In the genomic region with DNA sequence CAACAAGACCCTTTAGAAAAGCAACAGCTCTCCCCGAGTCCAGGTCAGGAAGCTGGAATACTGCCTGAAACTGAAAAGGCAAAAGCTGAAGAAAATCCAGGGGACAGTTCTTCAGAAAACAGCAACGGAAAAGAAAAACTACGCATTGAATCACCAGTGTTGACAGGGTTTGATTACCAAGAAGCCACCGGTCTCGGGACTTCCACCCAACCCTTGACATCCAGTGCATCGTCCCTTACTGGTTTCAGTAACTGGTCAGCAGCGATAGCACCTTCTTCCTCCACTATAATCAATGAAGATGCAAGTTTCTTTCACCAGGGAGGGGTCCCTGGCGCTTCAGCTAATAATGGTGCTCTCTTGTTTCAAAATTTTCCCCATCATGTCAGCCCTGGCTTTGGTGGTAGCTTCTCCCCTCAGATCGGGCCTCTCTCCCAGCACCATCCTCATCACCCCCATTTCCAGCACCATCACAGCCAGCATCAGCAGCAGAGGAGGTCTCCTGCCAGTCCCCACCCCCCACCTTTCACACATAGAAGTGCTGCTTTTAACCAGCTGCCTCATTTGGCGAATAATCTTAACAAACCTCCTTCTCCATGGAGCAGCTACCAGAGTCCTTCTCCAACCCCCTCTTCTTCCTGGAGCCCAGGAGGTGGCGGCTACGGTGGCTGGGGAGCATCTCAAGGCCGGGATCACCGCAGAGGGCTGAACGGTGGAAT, we compare ENCODE assay signal across 8 mouse cellular contexts. TPM values are rescaled to one million over a fixed set of nuclear protein-coding genes. Genes with fewer than 3 reads are reported as not detected.
A peak's percentile ranks its signal among the peaks of the same experiment; 100 is the strongest.
DNase-seq lines count a peak whose midpoint lies in the region; ATAC-seq and TF ChIP-seq lines count a peak whose summit lies in the region.

No protein-coding gene starts in this region.

- H3K36me3 ChIP-seq in neural tube, embryonic 11.5 days (ENCODE audit: control insufficient read depth, insufficient read depth, low read length): no peaks in the 10 kb centered on the region
- no peaks in the 10 kb centered on the region for H3K36me3 ChIP-seq in limb, embryonic 14.5 days (ENCODE audit: control insufficient read depth, insufficient read depth, low read length)
- no peaks in the 10 kb centered on the region for H3K36me3 ChIP-seq in neural tube, embryonic 15.5 days

- H3K9ac ChIP-seq in neural tube, embryonic 11.5 days (ENCODE audit: low read length): peak overlapping the region; percentile 44
- peak overlapping the region; percentile 46 for H3K9ac ChIP-seq in limb, embryonic 14.5 days (ENCODE audit: low read depth, low read length, severe bottlenecking)
- peak overlapping the region; percentile 48 for H3K9ac ChIP-seq in neural tube, embryonic 15.5 days (replicated peaks)

- H3K27ac ChIP-seq in neural tube, embryonic 11.5 days (ENCODE audit: low read depth, low read length): no peak overlapping the region
- H3K27ac ChIP-seq in limb, embryonic 14.5 days (replicated peaks; ENCODE audit: low read depth, low read length): no peak overlapping the region
- H3K27ac ChIP-seq in neural tube, embryonic 15.5 days (replicated peaks): peak overlapping the region; percentile 70

- no peak for TF ChIP-seq POLR2A in limb, embryonic 14.5 days (IDR thresholded peaks at IDR 0.05; ENCODE audit: borderline replicate concordance, extremely low read depth, insufficient read depth, insufficient read length)

- H3K9me3 ChIP-seq in neural tube, embryonic 11.5 days (ENCODE audit: control insufficient read depth, low read length): no peaks in the 10 kb centered on the region
- H3K9me3 ChIP-seq in limb, embryonic 14.5 days (ENCODE audit: control insufficient read depth, low read length): no peaks in the 10 kb centered on the region
- H3K9me3 ChIP-seq in neural tube, embryonic 15.5 days (replicated peaks): no peaks in the 10 kb centered on the region

- WGBS in neural tube, embryonic 11.5 days: 51% methylated on average over 15 of the region's 15 CpGs
- 58% methylated on average over 15 of the region's 15 CpGs for WGBS in limb, embryonic 14.5 days
- WGBS in neural tube, embryonic 15.5 days: 38% methylated on average over 15 of the region's 15 CpGs

- no peak for ATAC-seq in neural tube, embryonic 11.5 days (ENCODE audit: insufficient read depth, low FRiP score, low TSS enrichment)
- ATAC-seq in limb, embryonic 14.5 days (ENCODE audit: low FRiP score, low read depth): no peak
- ATAC-seq in neural tube, embryonic 15.5 days (ENCODE audit: low FRiP score): no peak
- ATAC-seq in granulocyte monocyte progenitor cell, adult 5-6 weeks (replicated peaks; ENCODE audit: poor library complexity, severe bottlenecking): no peak

- DNase-seq in neural tube, embryonic 11.5 days (ENCODE audit: low spot score): peak; percentile 23
- DNase-seq in neural tube, embryonic 10.5 days (ENCODE audit: extremely low spot score, low spot score): no peak
- peak; percentile 47 for DNase-seq in cerebellum, adult 8-10 months
- peak; percentile 49 to 57 for DNase-seq in frontal cortex, postnatal 36 days (ENCODE audit: low spot score in 2 of 2)
- DNase-seq in kidney, adult 11 months: peak; percentile 24
- DNase-seq in limb, embryonic 14.5 days (ENCODE audit: low spot score): no peak

- no peaks in the 10 kb centered on the region for H3K27me3 ChIP-seq in neural tube, embryonic 11.5 days (ENCODE audit: control insufficient read depth, insufficient read depth, low read length)
- no peaks in the 10 kb centered on the region for H3K27me3 ChIP-seq in limb, embryonic 14.5 days (ENCODE audit: control insufficient read depth, insufficient read depth, low read length)
- H3K27me3 ChIP-seq in neural tube, embryonic 15.5 days (replicated peaks): no peaks in the 10 kb centered on the region

- peak overlapping the region; percentile 53 for H3K4me2 ChIP-seq in neural tube, embryonic 11.5 days (ENCODE audit: low read depth)
- peak overlapping the region; percentile 47 for H3K4me2 ChIP-seq in limb, embryonic 14.5 days (replicated peaks; ENCODE audit: low read depth, low read length, severe bottlenecking)
- peak overlapping the region; percentile 77 for H3K4me2 ChIP-seq in neural tube, embryonic 15.5 days

- H3K4me3 ChIP-seq in neural tube, embryonic 11.5 days (ENCODE audit: low read depth, low read length): peak overlapping the region; percentile 41
- H3K4me3 ChIP-seq in limb, embryonic 14.5 days (replicated peaks; ENCODE audit: low read length): peak overlapping the region; percentile 23
- H3K4me3 ChIP-seq in neural tube, embryonic 15.5 days (replicated peaks): peak overlapping the region; percentile 51

- H3K4me1 ChIP-seq in neural tube, embryonic 11.5 days (ENCODE audit: control insufficient read depth, insufficient read depth, low read length): no peaks in the 10 kb centered on the region; the same call in 1 of the 2 replicates
- peaks cover 21% of the 10 kb centered on the region for H3K4me1 ChIP-seq in limb, embryonic 14.5 days (ENCODE audit: control insufficient read depth, insufficient read depth, low read length)
- H3K4me1 ChIP-seq in neural tube, embryonic 15.5 days: peaks cover 31% of the 10 kb centered on the region

RNA-seq across cellular contexts. Expression of a gene that starts 0.7 kb away (rescaled TPM):
- polyA plus RNA-seq in neural tube, embryonic 11.5 days (2014; fragmentation: Nextera tagmentation; extraction: Ambion mirVana): 17.1 and 20.3 TPM in 2 replicates
- 6.5 and 7.5 TPM in 2 replicates for polyA plus RNA-seq in limb, embryonic 14.5 days (2012; rRNA removed)
- 4.9 and 5.1 TPM in 2 replicates for polyA plus RNA-seq in limb, embryonic 14.5 days (2014; fragmentation: Nextera tagmentation; extraction: Ambion mirVana)
- 13.6 and 17.0 TPM in 2 replicates for polyA plus RNA-seq in neural tube, embryonic 15.5 days (2015; fragmentation: Nextera tagmentation; extraction: Ambion mirVana)
- 4.3 and 9.2 TPM in 2 replicates for total RNA-seq in granulocyte monocyte progenitor cell, adult 5-6 weeks (2014; fragmentation: Nextera tagmentation)
- total RNA-seq in granulocyte monocyte progenitor cell, adult 5-6 weeks (2017): 6.7 and 7.6 TPM in 2 replicates

Comparison
In these comparisons a context has a peak if more than half of its experiments do, and no peak if none do; other contexts are left out.
1. DNase-seq: peak in neural tube, embryonic 11.5 days (single experiment), cerebellum, adult 8-10 months (single experiment), frontal cortex, postnatal 36 days (2 of 2) and kidney, adult 11 months (single experiment); none in neural tube, embryonic 10.5 days (single experiment) and limb, embryonic 14.5 days (single experiment).
2. Peak in every context shown above with its lines, with median percentiles within 50 percentile points of each other: H3K4me2 ChIP-seq, H3K4me3 ChIP-seq and H3K9ac ChIP-seq.